Mouse (Mus musculus): ENCODE data around the gene Kirrel3. TPM values are rescaled to one million over a fixed set of nuclear protein-coding genes. Genes with fewer than 3 reads are reported as not detected.

The Kirrel3 gene
- polyA plus RNA-seq, 1 experiment = 0.80 TPM

GRCm38 (mm10) chr9:34582496-34582895, 96.8 kb downstream of the Kirrel3 start:
- Histone ChIP-seq H3K4me3 (replicated peaks; ENCODE audit: extremely low read depth, low read depth, low read length) (no peak overlapping the region), H3K4me1 (ENCODE audit: control insufficient read depth, insufficient read depth, low read length) (no peaks in the 10 kb centered on the region)
- WGBS = 58% methylated on average over 1 of the region's 1 CpGs
- TF ChIP-seq CTCF (IDR thresholded peaks at IDR 0.05; ENCODE audit: insufficient read depth, low read length) = no peak
- no peak for TF ChIP-seq POLR2A (IDR thresholded peaks at IDR 0.05; ENCODE audit: borderline replicate concordance, extremely low read depth, low read depth, low read length)
- no peak for DNase-seq

- H3K4me3 ChIP-seq (replicated peaks; ENCODE audit: extremely low read depth, low read depth, low read length) = no peak overlapping the region
- no peak for DNase-seq
- WGBS = 27% methylated on average over 2 of the region's 2 CpGs
- no peaks in the 10 kb centered on the region for H3K4me1 ChIP-seq (ENCODE audit: control insufficient read depth, insufficient read depth, low read length)
- TF ChIP-seq POLR2A (IDR thresholded peaks at IDR 0.05; ENCODE audit: borderline replicate concordance, extremely low read depth, low read depth, low read length) = no peak
- TF ChIP-seq CTCF (IDR thresholded peaks at IDR 0.05; ENCODE audit: insufficient read depth, low read length) = no peak
Measured at GRCm38 (mm10) chr9:34585487-34585886, 99.8 kb downstream of the Kirrel3 start.

GRCm38 (mm10) chr9:34586080-34586479, 100.4 kb downstream of the Kirrel3 start:
- DNase-seq = no peak

GRCm38 (mm10) chr9:34589799-34590198, 104.1 kb downstream of the Kirrel3 start:
- no peaks in the 10 kb centered on the region for H3K4me1 ChIP-seq (ENCODE audit: control insufficient read depth, insufficient read depth, low read length)
- WGBS = 80% methylated on average over 1 of the region's 1 CpGs
- DNase-seq = no peak
- no peak overlapping the region for H3K4me3 ChIP-seq (replicated peaks; ENCODE audit: extremely low read depth, low read depth, low read length)
- no peak for TF ChIP-seq POLR2A (IDR thresholded peaks at IDR 0.05; ENCODE audit: borderline replicate concordance, extremely low read depth, low read depth, low read length)
- TF ChIP-seq CTCF (IDR thresholded peaks at IDR 0.05; ENCODE audit: insufficient read depth, low read length) = no peak

More at GRCm38 (mm10) chr9:34586080-34586479, 100.4 kb downstream of the Kirrel3 start:
- Histone ChIP-seq H3K4me1 (ENCODE audit: control insufficient read depth, insufficient read depth, low read length) (no peaks in the 10 kb centered on the region), H3K4me3 (replicated peaks; ENCODE audit: extremely low read depth, low read depth, low read length) (no peak overlapping the region)
- WGBS = 48% methylated on average over 2 of the region's 2 CpGs
- TF ChIP-seq POLR2A (IDR thresholded peaks at IDR 0.05; ENCODE audit: borderline replicate concordance, extremely low read depth, low read depth, low read length) (no peak), CTCF (IDR thresholded peaks at IDR 0.05; ENCODE audit: insufficient read depth, low read length) (no peak)

- 48% methylated on average over 3 of the region's 3 CpGs for WGBS
- no peak for TF ChIP-seq POLR2A (IDR thresholded peaks at IDR 0.05; ENCODE audit: borderline replicate concordance, extremely low read depth, low read depth, low read length)
- no peak for TF ChIP-seq CTCF (IDR thresholded peaks at IDR 0.05; ENCODE audit: insufficient read depth, low read length)
- no peak for DNase-seq
- no peaks in the 10 kb centered on the region for H3K4me1 ChIP-seq (ENCODE audit: control insufficient read depth, insufficient read depth, low read length)
- H3K4me3 ChIP-seq (replicated peaks; ENCODE audit: extremely low read depth, low read depth, low read length) = no peak overlapping the region
Measured at GRCm38 (mm10) chr9:34592073-34592610, 106.4 kb downstream of the Kirrel3 start.

GRCm38 (mm10) chr9:34593889-34594288, 108.2 kb downstream of the Kirrel3 start:
- no peak for DNase-seq
- Histone ChIP-seq H3K4me3 (replicated peaks; ENCODE audit: extremely low read depth, low read depth, low read length) (no peak overlapping the region), H3K4me1 (ENCODE audit: control insufficient read depth, insufficient read depth, low read length) (no peaks in the 10 kb centered on the region)
- TF ChIP-seq POLR2A (IDR thresholded peaks at IDR 0.05; ENCODE audit: borderline replicate concordance, extremely low read depth, low read depth, low read length) (no peak), CTCF (IDR thresholded peaks at IDR 0.05; ENCODE audit: insufficient read depth, low read length) (no peak)
- WGBS = 58% methylated on average over 4 of the region's 4 CpGs

- 56% methylated on average over 4 of the region's 4 CpGs for WGBS
Measured at GRCm38 (mm10) chr9:34600326-34600725, 114.6 kb downstream of the Kirrel3 start.

GRCm38 (mm10) chr9:34603750-34604149, 118.1 kb downstream of the Kirrel3 start:
- no peak for DNase-seq
- 71% methylated on average over 7 of the region's 7 CpGs for WGBS
- TF ChIP-seq CTCF (IDR thresholded peaks at IDR 0.05; ENCODE audit: insufficient read depth, low read length) (no peak), POLR2A (IDR thresholded peaks at IDR 0.05; ENCODE audit: borderline replicate concordance, extremely low read depth, low read depth, low read length) (no peak)
- no peak overlapping the region for H3K4me3 ChIP-seq (replicated peaks; ENCODE audit: extremely low read depth, low read depth, low read length)
- H3K4me1 ChIP-seq (ENCODE audit: control insufficient read depth, insufficient read depth, low read length) = no peaks in the 10 kb centered on the region

More at GRCm38 (mm10) chr9:34600326-34600725, 114.6 kb downstream of the Kirrel3 start:
- Histone ChIP-seq H3K4me3 (replicated peaks; ENCODE audit: extremely low read depth, low read depth, low read length) (no peak overlapping the region), H3K4me1 (ENCODE audit: control insufficient read depth, insufficient read depth, low read length) (no peaks in the 10 kb centered on the region)
- DNase-seq = no peak
- TF ChIP-seq CTCF (IDR thresholded peaks at IDR 0.05; ENCODE audit: insufficient read depth, low read length) (no peak), POLR2A (IDR thresholded peaks at IDR 0.05; ENCODE audit: borderline replicate concordance, extremely low read depth, low read depth, low read length) (no peak)

- no peak for DNase-seq
- no peaks in the 10 kb centered on the region for H3K4me1 ChIP-seq (ENCODE audit: control insufficient read depth, insufficient read depth, low read length)
- no peak overlapping the region for H3K4me3 ChIP-seq (replicated peaks; ENCODE audit: extremely low read depth, low read depth, low read length)
- TF ChIP-seq POLR2A (IDR thresholded peaks at IDR 0.05; ENCODE audit: borderline replicate concordance, extremely low read depth, low read depth, low read length) (no peak), CTCF (IDR thresholded peaks at IDR 0.05; ENCODE audit: insufficient read depth, low read length) (no peak)
- 59% methylated on average over 4 of the region's 4 CpGs for WGBS
Measured at GRCm38 (mm10) chr9:34604931-34605330, 119.2 kb downstream of the Kirrel3 start.

- no peak overlapping the region for H3K4me3 ChIP-seq (replicated peaks; ENCODE audit: extremely low read depth, low read depth, low read length)
- WGBS = 64% methylated on average over 8 of the region's 8 CpGs
- no peak for DNase-seq
- TF ChIP-seq POLR2A (IDR thresholded peaks at IDR 0.05; ENCODE audit: borderline replicate concordance, extremely low read depth, low read depth, low read length) = no peak
- TF ChIP-seq CTCF (IDR thresholded peaks at IDR 0.05; ENCODE audit: insufficient read depth, low read length) = no peak
- no peaks in the 10 kb centered on the region for H3K4me1 ChIP-seq (ENCODE audit: control insufficient read depth, insufficient read depth, low read length)
Measured at GRCm38 (mm10) chr9:34605486-34605885, 119.8 kb downstream of the Kirrel3 start.
